Mouse (Mus musculus) hindbrain, embryonic 12.5 days (tissue): ENCODE results near the gene Ttc9b. TPM values are rescaled to one million over a fixed set of nuclear protein-coding genes. Genes with fewer than 3 reads are reported as not detected.

Experiments used
- ATAC-seq: fragments of 200-750 bp; cut with Nextera tagmentation; 2 replicates; pipeline ENCODE4 v1.8.0; 2017; ENCODE audit warnings: moderate TSS enrichment; ENCODE audit not compliant: low FRiP score
- H3K27ac ChIP-seq: fragments of 300-500 bp; sonication (generic); 2 replicates; pipeline ENCODE4 v1.5.1; 2016; ENCODE audit warnings: mild to moderate bottlenecking
- H3K27me3 ChIP-seq: fragments of 300-500 bp; sonication (generic); 2 replicates; pipeline ENCODE4 v1.6.1; 2016; ENCODE audit warnings: mild to moderate bottlenecking
- H3K36me3 ChIP-seq: fragments of 300-500 bp; sonication (generic); 2 replicates; pipeline ENCODE4 v1.6.1; 2016; ENCODE audit warnings: mild to moderate bottlenecking
- H3K4me1 ChIP-seq: fragments of 300-500 bp; sonication (generic); 2 replicates; pipeline ENCODE4 v1.6.1; 2016
- H3K4me2 ChIP-seq: fragments of 300-500 bp; sonication (generic); replicated peaks from 2 replicates; pipeline ENCODE4 v1.6.1; 2016; ENCODE audit warnings: mild to moderate bottlenecking
- H3K4me3 ChIP-seq: fragments of 300-500 bp; sonication (generic); 2 replicates; pipeline ENCODE4 v1.5.1; 2016; ENCODE audit warnings: mild to moderate bottlenecking
- H3K9ac ChIP-seq: fragments of 300-500 bp; sonication (generic); 2 replicates; pipeline ENCODE4 v1.6.1; 2016; ENCODE audit warnings: mild to moderate bottlenecking, moderate library complexity
- H3K9me3 ChIP-seq: fragments of 300-500 bp; sonication (generic); replicated peaks from 2 replicates; pipeline ENCODE4 v1.6.1; 2016; ENCODE audit warnings: mild to moderate bottlenecking
- WGBS: fragments of 180-500 bp; shearing (Covaris S2); methylation state at CpG from one replicate; pipeline ENCODE4 v1.1.7; 2016; 5-methylcytosine and 5-hydroxymethylcytosine counted together
- polyA plus RNA-seq: library from polyadenylated mRNA; unstranded; fragments of >200 nt; fragmentation: Nextera tagmentation; extraction: Ambion mirVana; gene quantifications from 2 replicates; pipeline ENCODE4 v1.2.1, GENCODE M21; 2016

Ttc9b gene
- polyA plus RNA-seq, result 19.7 and 20.4 TPM in 2 replicates

DNA sequence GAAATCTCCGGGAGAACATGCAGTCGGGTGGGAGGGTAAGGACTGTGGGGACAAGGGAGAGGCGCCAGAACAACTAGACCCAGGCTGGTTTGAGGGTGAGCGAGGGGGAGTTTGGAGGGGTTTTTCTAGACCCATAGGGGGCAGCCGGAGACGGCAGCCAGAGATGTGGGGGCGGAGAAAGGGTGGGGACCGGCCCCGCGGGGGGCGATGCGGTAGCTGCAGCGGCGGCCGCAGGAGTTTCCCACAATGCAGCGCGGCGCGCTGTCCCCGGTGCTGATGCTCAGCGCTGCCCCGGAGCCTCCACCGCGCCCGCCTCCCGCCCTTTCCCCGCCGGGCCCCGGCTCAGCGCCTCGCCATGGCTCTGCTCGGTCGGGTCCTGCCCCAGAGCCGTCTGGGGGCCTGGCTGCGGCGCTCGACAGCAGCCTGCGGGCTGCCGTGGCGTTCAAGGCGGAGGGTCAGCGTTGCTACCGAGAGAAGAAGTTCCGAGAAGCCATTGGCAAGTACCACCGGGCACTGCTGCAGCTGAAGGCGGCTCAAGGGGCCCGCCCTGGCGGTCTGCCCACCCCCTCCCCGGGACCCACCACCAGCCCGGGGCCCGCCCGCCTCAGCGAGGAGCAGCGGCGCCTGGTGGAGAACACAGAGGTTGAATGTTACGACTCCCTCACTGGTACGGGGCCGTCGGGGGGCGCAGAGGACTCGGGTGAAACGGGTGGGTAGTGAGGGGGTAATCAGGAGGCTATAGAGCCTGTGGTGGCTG lies at the start of gene Ttc9b:
Ttc9b (plus strand) TSS at position 235 of the 757 bp plus-strand sequence.
- Histone ChIP-seq H3K4me3 (peak within 1 kb of the TSS; percentile 61), H3K9me3 (no peaks in the 10 kb centered on the region), H3K4me1 (peaks cover 9% of the 10 kb centered on the region), H3K27me3 (peaks cover 64% of the 10 kb centered on the region), H3K9ac (peak within 1 kb of the TSS; percentile 76), H3K27ac (peak within 1 kb of the TSS; percentile 94), H3K4me2 (peak within 1 kb of the TSS; percentile 84), H3K36me3 (peaks cover 30% of the 10 kb centered on the region)
- WGBS, result 2% methylated on average over 62 of the region's 62 CpGs
- ATAC-seq, result peak; percentile 86

DNA sequence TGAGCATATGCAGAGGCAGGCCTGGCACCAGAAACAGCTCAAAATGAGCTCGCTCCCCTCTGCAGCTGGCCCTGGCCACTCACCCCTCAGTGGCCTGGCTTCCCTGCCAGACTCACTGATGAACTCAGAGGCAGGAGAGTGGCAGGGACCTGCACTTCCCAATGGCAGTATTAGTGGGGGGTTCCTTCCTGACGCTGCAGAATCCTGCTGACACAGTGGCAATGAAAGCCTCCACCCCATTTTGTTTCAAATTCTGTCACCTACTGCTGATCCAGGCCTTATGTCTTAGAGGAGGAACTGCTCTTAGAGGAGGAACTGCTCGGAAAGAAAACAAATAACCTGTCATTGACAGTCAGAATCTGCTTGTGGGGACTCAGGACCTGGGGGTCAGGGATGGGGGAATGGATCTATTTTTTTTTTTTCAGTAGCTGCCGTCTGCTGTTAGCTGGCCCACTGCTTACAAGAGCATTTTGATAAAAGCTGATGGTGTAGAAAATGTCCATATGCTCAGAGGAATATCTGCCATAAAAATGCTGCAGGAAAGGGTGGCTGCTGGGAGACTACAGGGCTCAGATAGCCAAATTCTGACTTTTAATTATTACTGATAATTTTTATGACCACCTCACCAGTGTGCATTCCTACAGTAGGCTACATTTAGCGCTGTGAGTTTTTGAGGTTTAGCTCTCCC lies 48.9 kb upstream of the Ttc9b start:
- Histone ChIP-seq H3K9me3 (no peaks in the 10 kb centered on the region), H3K9ac (no peak overlapping the region), H3K4me2 (no peak overlapping the region), H3K36me3 (peaks cover 15% of the 10 kb centered on the region), H3K27me3 (no peaks in the 10 kb centered on the region), H3K4me3 (no peak overlapping the region), H3K27ac (0 out of 2 replicates have a peak overlapping the region, but pooled peaks have one; percentile 4), H3K4me1 (peaks cover 58% of the 10 kb centered on the region)
- WGBS, result 41% methylated on average over 5 of the region's 5 CpGs
- no peak for ATAC-seq

GRCm38 (mm10) chr7:27605499-27606285 lies 48.0 kb upstream of the Ttc9b start:
- peaks cover 22% of the 10 kb centered on the region for H3K36me3 ChIP-seq
- no peak overlapping the region for H3K4me2 ChIP-seq
- no peak overlapping the region for H3K9ac ChIP-seq
- ATAC-seq, result no peak
- H3K27me3 ChIP-seq, result no peaks in the 10 kb centered on the region
- no peaks in the 10 kb centered on the region for H3K9me3 ChIP-seq
- WGBS, result 66% methylated on average over 9 of the region's 9 CpGs
- H3K4me1 ChIP-seq, result peaks cover 56% of the 10 kb centered on the region
- H3K4me3 ChIP-seq, result no peak overlapping the region
- peak overlapping the region; percentile 30; the same call in 1 of the 2 replicates for H3K27ac ChIP-seq

DNA sequence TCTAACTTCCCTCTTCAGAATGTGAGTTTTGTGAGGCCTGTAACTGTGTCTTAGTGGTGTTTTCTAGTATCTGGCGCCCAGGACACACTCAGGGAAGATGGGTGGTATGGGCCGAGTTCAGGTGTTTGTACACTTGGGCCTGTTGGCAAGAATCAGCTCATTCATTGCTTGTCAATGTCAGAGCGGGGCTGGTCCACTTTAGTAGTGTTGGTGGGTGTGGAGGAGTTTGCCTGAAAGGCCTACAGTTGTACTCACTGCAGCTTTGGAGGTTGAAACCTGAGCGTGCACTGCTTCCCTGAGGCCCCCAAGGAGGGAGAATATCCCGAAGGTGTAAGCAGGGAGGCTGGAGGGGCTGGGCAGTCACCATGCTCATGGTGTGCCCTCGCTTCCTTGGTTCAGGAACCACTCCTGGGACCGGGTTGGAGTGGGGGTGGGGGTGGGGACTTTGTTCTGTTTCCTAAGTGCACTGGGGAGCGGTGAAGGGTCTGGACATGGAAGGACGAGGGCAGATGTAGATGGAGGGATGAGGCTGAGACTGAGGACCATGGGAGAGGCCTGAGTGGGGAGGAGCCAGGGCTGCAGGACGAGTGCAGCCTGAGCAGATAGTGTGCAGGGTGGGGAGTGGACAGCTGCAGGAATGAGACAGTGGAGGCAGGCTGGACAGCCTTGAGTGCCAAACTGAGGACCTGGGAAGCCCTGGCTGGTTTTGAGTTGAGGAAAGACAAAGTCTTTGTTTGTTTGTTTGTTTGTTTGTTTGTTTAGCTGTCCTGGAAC lies 47.0 kb upstream of the Ttc9b start:
- Histone ChIP-seq H3K9me3 (no peaks in the 10 kb centered on the region), H3K9ac (no peak overlapping the region), H3K27me3 (no peaks in the 10 kb centered on the region), H3K4me3 (no peak overlapping the region), H3K4me1 (peaks cover 48% of the 10 kb centered on the region), H3K4me2 (no peak overlapping the region), H3K27ac (peak overlapping the region; percentile 64), H3K36me3 (peaks cover 22% of the 10 kb centered on the region)
- 65% methylated on average over 10 of the region's 10 CpGs for WGBS
- 0 out of 2 replicates have a peak, but pooled peaks have one; percentile 59 for ATAC-seq

DNA sequence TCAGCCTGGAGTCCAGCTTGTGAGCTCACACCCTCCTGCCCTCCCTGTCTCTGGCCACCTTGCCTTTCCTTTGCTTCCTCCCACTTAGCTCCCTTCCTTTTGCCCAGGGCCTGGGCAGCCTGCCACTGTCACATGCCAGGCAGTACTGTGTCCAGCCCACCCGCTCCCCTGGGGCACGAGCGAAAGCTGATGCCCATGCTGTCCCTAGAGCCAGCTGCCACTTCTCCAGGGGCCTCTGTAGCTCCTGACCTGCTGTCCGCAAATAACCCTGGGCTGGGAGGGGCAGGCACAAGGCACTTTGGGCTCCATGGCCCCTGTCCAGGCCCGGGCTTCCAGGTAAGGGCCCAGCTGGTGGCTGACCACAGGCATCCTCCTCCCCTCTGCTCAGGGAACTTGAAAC lies 46.1 kb upstream of the Ttc9b start:
- H3K27me3 ChIP-seq, result no peaks in the 10 kb centered on the region
- H3K4me3 ChIP-seq, result no peak overlapping the region
- peak overlapping the region; percentile 28 for H3K9ac ChIP-seq
- 37% methylated on average over 5 of the region's 5 CpGs for WGBS
- peak overlapping the region; percentile 64 for H3K27ac ChIP-seq
- no peak overlapping the region for H3K4me2 ChIP-seq
- no peaks in the 10 kb centered on the region for H3K9me3 ChIP-seq
- H3K36me3 ChIP-seq, result peaks cover 22% of the 10 kb centered on the region
- peaks cover 44% of the 10 kb centered on the region for H3K4me1 ChIP-seq
- peak; percentile 44; the same call in 1 of the 2 replicates for ATAC-seq

DNA sequence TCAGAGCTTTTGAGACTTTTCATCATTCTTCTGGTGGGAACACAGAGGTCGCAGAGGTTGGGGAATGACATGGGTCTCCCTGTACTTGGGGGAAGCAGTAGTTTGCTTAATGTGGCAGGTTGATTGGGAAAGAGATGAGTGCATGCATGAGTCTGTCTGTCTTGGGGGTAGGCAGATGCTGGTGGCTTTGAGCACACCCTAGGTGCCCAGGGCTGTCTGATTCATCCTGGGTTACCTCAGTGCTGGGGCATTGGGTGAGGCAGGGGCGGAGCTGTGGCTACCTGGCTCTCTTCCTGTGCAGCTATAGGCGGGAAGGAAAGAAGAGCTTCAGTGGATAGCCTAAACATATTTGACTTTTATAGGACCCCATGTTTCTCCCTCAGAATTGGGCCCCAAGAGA lies 45.6 kb upstream of the Ttc9b start:
- ATAC-seq, result no peak
- 88% methylated on average over 3 of the region's 3 CpGs for WGBS
- H3K9me3 ChIP-seq, result no peaks in the 10 kb centered on the region
- H3K27ac ChIP-seq, result no peak overlapping the region
- no peak overlapping the region for H3K4me2 ChIP-seq
- no peak overlapping the region for H3K4me3 ChIP-seq
- H3K4me1 ChIP-seq, result peaks cover 48% of the 10 kb centered on the region
- no peak overlapping the region for H3K9ac ChIP-seq
- H3K27me3 ChIP-seq, result no peaks in the 10 kb centered on the region
- peaks cover 22% of the 10 kb centered on the region for H3K36me3 ChIP-seq

DNA sequence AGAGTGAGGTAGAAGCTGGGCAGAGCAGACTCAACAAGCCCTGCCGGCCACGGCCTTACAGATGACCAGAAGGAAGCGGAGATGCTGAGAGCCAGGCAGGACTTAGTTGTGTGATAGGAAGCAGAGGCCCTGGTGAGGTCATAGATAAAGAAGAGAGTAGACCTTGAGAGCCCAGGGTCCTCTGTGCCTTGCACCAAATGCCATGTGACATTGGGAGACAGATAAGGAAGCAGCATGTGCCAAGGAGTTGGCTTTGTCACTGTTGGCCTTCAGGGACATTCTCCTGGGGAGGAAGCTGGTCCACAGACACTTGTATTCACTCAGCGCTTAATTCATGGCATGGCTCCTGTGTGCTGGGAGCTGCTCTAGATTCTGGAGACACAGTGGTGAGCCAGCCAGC lies 44.4 kb upstream of the Ttc9b start:
- WGBS, result 92% methylated on average over 4 of the region's 4 CpGs
- Histone ChIP-seq H3K4me3 (no peak overlapping the region), H3K4me1 (peaks cover 54% of the 10 kb centered on the region), H3K4me2 (no peak overlapping the region), H3K9ac (no peak overlapping the region), H3K9me3 (no peaks in the 10 kb centered on the region), H3K27ac (no peak overlapping the region), H3K36me3 (peaks cover 22% of the 10 kb centered on the region), H3K27me3 (no peaks in the 10 kb centered on the region)
- no peak for ATAC-seq

DNA sequence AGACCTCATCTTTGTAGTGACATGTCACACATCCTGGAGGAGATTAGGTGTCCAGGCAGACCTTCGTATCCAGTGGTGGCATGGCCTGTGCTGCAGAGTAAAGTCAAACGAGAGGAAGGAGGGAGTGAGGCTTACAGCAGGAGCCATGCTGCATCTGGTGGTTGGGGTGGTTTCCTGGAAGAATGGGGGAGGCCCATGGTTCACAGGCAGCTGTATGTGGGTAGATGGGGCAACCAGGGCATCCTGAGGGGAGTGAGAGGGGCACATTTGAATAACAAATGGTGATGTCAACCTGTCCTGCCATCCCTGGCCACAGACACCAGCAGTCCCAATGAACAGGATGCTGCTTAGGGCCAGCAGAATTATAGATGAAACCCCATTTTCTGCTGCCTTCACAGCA lies 44.0 kb upstream of the Ttc9b start:
- H3K36me3 ChIP-seq, result peaks cover 22% of the 10 kb centered on the region
- ATAC-seq, result no peak
- WGBS, result 80% methylated on average over 2 of the region's 2 CpGs
- H3K4me1 ChIP-seq, result peaks cover 54% of the 10 kb centered on the region
- no peaks in the 10 kb centered on the region for H3K9me3 ChIP-seq
- H3K27me3 ChIP-seq, result no peaks in the 10 kb centered on the region
- H3K4me3 ChIP-seq, result no peak overlapping the region
- H3K27ac ChIP-seq, result no peak overlapping the region
- no peak overlapping the region for H3K4me2 ChIP-seq
- no peak overlapping the region for H3K9ac ChIP-seq

GRCm38 (mm10) chr7:27610370-27610769 lies 43.3 kb upstream of the Ttc9b start:
- WGBS, result 94% methylated on average over 3 of the region's 3 CpGs
- Histone ChIP-seq H3K9ac (no peak overlapping the region), H3K4me1 (peaks cover 53% of the 10 kb centered on the region), H3K27me3 (no peaks in the 10 kb centered on the region), H3K9me3 (no peaks in the 10 kb centered on the region), H3K36me3 (peaks cover 22% of the 10 kb centered on the region), H3K4me3 (no peak overlapping the region), H3K4me2 (no peak overlapping the region), H3K27ac (no peak overlapping the region)
- no peak for ATAC-seq

DNA sequence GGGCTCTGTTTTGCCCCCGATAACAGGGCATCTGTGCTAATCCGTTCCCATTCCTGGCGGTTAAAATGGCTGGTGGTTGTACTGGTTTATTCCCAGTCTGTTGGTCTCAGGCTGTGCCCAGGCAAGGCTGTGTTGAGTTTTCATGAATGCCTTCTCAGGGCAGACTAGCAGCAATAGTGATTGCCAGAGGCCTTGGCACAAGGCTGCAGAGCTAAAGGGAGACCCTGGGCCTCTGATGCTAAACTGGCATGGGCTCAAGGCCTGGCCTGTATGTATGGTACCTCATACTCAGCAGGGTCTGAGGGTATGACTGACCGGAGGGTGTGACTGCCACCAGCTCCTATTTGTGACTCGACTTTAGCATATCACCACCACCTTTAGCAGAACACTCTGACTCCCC lies 42.8 kb upstream of the Ttc9b start:
- H3K9ac ChIP-seq, result no peak overlapping the region
- H3K4me3 ChIP-seq, result no peak overlapping the region
- no peak for ATAC-seq
- H3K27ac ChIP-seq, result no peak overlapping the region
- no peaks in the 10 kb centered on the region for H3K27me3 ChIP-seq
- H3K9me3 ChIP-seq, result no peaks in the 10 kb centered on the region
- peaks cover 23% of the 10 kb centered on the region for H3K36me3 ChIP-seq
- H3K4me2 ChIP-seq, result no peak overlapping the region
- H3K4me1 ChIP-seq, result peaks cover 48% of the 10 kb centered on the region
- WGBS, result 93% methylated on average over 5 of the region's 5 CpGs

DNA sequence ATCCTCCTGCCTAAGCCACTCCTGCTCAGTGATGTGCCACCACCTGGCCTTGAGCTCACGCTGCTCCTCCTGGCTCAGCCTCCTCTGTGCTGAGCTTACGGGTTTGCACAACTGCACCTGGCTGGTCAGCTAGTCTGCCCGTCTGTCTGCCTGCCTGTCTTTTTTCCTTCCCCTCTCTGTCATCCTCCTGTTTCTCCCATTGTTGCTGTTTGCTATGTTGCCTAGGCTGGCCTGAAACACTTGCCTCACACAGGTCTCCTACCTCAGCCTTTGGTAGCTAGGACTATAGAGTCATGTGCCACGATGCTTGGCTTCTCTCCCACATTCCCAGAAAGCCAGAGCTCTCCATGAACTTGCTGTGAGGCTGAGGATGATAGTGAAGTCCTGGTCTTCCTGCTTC lies 40.8 kb upstream of the Ttc9b start:
- Histone ChIP-seq H3K4me3 (no peak overlapping the region), H3K36me3 (peaks cover 44% of the 10 kb centered on the region), H3K27ac (peak overlapping the region; percentile 57), H3K27me3 (no peaks in the 10 kb centered on the region), H3K9me3 (no peaks in the 10 kb centered on the region), H3K4me1 (peaks cover 27% of the 10 kb centered on the region), H3K4me2 (no peak overlapping the region), H3K9ac (no peak overlapping the region)
- no peak for ATAC-seq
- 80% methylated on average over 4 of the region's 4 CpGs for WGBS
